Mouse (Mus musculus): ENCODE measurements around the gene Bcan.

GRCm38 (mm10) chr3:87985505-87986320 is 14.3 kb downstream of the Bcan start:
- no peak for TF ChIP-seq CTCF (IDR thresholded peaks at IDR 0.05; ENCODE audit: extremely low read depth, insufficient read depth, insufficient read length, insufficient replicate concordance)
- no peak for TF ChIP-seq POLR2A (IDR thresholded peaks at IDR 0.05; ENCODE audit: low read depth, low read length)

Measured in spleen, adult 2 months (tissue).